Mouse (Mus musculus) thymus, adult 2 months (tissue): ENCODE measurements at regions not wholly inside any gene's neighbourhood (a gene's known extent, or its start where the extent isn't known, plus 50 kb on each side); places are given as distances from the start of the nearest gene placed in this dataset.

Experiments
- DNase-seq: peaks from one replicate; pipeline ENCODE4 v3.0.0; 2021
- H3K27ac ChIP-seq: fragments of 200-500 bp; 2 replicates; pipeline ENCODE4 v1.5.1; 2012; ENCODE audit warnings: low read length, control low read depth; ENCODE audit not compliant: control insufficient read depth, insufficient read depth
- H3K27me3 ChIP-seq: fragments of 200-500 bp; 2 replicates; pipeline ENCODE4 v1.6.1; 2012; ENCODE audit warnings: mild to moderate bottlenecking, low read length, moderate library complexity, mixed read lengths; ENCODE audit not compliant: control insufficient read depth, insufficient read depth
- H3K36me3 ChIP-seq: fragments of 200-500 bp; 2 replicates; pipeline ENCODE4 v1.6.1; 2012; ENCODE audit warnings: mild to moderate bottlenecking, low read length, moderate library complexity; ENCODE audit not compliant: control insufficient read depth, insufficient read depth
- H3K4me1 ChIP-seq: fragments of 200-500 bp; replicated peaks from 2 replicates; pipeline ENCODE4 v1.6.1; 2012; ENCODE audit warnings: low read length; ENCODE audit not compliant: control insufficient read depth, insufficient read depth
- H3K4me3 ChIP-seq: fragments of 200-500 bp; 2 replicates; pipeline ENCODE4 v1.5.1; 2012; ENCODE audit warnings: mild to moderate bottlenecking, low read length, control low read depth, moderate library complexity; ENCODE audit not compliant: control insufficient read depth, insufficient read depth
- CTCF ChIP-seq: fragments of 200-500 bp; IDR thresholded peaks from 2 replicates; pipeline ENCODE4 v1.5.1; 2012; ENCODE audit warnings: mild to moderate bottlenecking, control low read depth, low read length, moderate library complexity, borderline replicate concordance; ENCODE audit not compliant: control insufficient read depth, poor library complexity, insufficient read depth; ENCODE audit errors: extremely low read depth
- POLR2A ChIP-seq: fragments of 200-500 bp; IDR thresholded peaks from 2 replicates; pipeline ENCODE4 v1.6.1; 2012; ENCODE audit warnings: mild to moderate bottlenecking, low read length, control low read depth, moderate library complexity; ENCODE audit not compliant: control insufficient read depth, poor library complexity, insufficient read depth; ENCODE audit errors: extremely low read depth
- WGBS: fragments of 180-500 bp; shearing (Covaris S2); methylation state at CpG from one replicate; pipeline ENCODE4 v1.1.7; 2018; 5-methylcytosine and 5-hydroxymethylcytosine counted together

DNA sequence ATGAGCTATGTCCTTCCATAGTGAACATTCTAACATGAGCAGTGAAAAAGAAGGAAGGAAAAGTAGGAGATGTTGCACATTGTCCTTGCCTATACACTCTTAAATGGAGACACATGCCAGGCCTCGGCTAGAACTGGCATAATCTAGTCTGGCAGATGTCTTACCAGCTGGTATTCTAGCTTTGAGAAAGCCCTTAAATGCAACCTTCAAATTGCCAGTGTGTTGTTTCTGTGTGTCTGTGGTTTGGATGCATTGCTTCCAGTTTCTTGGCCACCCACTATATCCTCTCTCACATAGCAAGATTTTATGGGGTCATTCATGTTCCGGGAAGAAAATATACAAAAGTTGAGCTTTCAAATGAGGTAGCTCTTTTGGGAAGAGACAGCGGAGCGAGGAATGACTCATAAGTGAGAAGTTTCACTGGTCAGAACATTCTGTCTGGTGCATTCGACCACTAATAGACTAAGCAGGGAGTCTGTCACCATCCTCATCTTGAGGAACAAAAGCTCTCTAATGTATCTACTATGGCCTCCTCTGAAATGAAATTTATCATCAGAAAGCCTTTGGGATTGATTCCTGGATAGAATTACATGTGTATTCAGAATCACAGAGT lies 91.0 kb upstream of the Acsl4 start:
- no peaks in the 10 kb centered on the region for H3K27me3 ChIP-seq
- no peak overlapping the region for H3K4me3 ChIP-seq
- H3K4me1 ChIP-seq, result no peaks in the 10 kb centered on the region
- H3K36me3 ChIP-seq, result no peaks in the 10 kb centered on the region
- TF ChIP-seq POLR2A, result no peak
- no peak overlapping the region for H3K27ac ChIP-seq
- DNase-seq, result no peak
- WGBS, result 97% methylated on average over 5 of the region's 5 CpGs

DNA sequence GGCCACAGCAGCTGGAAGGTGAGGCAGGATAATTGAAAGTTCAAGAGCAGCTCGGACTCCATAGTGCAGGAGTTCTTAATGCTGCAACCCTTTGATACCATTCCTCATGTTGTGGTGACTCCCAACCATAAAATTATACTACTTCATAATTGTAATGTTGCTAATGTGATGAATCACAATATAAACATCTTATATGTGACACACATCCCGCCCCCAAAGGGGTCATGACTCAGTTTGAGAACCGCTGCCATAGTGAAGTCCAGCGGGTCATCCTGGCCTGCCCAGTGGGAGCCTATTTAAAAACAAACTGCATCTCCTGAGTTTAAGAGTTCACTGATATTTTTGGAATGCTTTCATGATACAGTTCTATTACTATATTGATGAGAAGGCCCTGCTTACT lies 97.7 kb upstream of the Acsl4 start:
- 98% methylated on average over 4 of the region's 4 CpGs for WGBS
- TF ChIP-seq POLR2A, result no peak
- no peak for TF ChIP-seq CTCF
- H3K27ac ChIP-seq, result no peak overlapping the region

DNA sequence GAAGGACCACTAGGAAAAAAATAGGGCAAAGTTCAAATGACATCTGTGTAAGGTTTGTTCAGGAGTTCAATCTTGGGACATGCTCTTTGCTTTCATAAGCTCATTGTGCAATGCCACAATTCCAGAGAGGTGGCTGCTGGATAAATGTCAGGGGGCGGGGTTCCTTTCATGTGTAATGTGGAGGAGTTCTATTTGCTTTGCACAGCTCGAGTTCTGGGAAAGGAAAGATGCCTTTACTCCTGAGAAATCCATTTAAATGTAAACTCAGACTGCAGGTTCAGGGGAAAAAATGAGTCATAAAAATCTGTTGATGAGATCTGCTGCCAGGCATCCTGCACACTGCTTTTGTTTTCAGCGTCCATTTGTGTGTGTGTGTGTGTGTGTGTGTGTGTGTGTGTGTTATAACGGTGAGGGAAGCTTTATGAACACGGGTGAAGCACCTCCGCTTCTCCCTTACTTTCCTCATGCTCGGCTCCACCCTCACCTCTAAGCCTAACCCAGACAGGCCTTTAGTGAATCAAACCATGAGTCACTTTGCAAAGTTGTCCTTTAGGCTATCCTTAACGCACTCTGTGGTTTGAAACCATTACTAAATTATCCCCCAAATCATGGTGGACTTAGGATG lies 99.9 kb upstream of the Acsl4 start:
- Histone ChIP-seq H3K4me3 (no peak overlapping the region), H3K36me3 (no peaks in the 10 kb centered on the region), H3K27me3 (no peaks in the 10 kb centered on the region), H3K27ac (no peak overlapping the region), H3K4me1 (no peaks in the 10 kb centered on the region)
- WGBS, result 77% methylated on average over 8 of the region's 8 CpGs
- no peak for DNase-seq
- TF ChIP-seq POLR2A (no peak), CTCF (no peak)

More for the DNA sequence above, 97.7 kb upstream of the Acsl4 start:
- Histone ChIP-seq H3K27me3 (no peaks in the 10 kb centered on the region), H3K4me3 (no peak overlapping the region), H3K4me1 (no peaks in the 10 kb centered on the region), H3K36me3 (no peaks in the 10 kb centered on the region)
- no peak for DNase-seq

DNA sequence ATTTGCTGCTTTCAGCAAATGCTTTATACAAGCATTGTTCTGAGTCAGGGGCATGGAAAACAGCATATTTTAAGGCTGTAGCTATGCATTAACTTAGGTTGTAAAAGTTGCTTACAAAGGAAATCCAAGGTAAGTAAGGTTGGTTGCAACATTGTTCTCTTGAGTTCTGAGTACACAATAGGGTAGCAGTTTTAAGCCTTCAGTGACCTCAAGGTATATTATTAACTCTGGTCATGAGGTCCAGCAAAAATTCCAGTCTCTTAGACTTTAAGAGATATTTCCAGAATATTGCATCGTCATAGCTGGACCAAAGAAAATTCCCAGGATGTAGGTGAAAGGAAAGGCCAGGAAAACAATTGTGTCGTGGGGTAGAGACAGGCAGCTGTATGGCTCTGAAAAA lies 110.8 kb upstream of the Acsl4 start:
- H3K4me1 ChIP-seq, result no peaks in the 10 kb centered on the region
- H3K27ac ChIP-seq, result no peak overlapping the region
- WGBS, result 93% methylated on average over 2 of the region's 2 CpGs
- TF ChIP-seq CTCF (no peak), POLR2A (no peak)
- no peak for DNase-seq
- H3K4me3 ChIP-seq, result no peak overlapping the region
- H3K36me3 ChIP-seq, result no peaks in the 10 kb centered on the region
- no peaks in the 10 kb centered on the region for H3K27me3 ChIP-seq

DNA sequence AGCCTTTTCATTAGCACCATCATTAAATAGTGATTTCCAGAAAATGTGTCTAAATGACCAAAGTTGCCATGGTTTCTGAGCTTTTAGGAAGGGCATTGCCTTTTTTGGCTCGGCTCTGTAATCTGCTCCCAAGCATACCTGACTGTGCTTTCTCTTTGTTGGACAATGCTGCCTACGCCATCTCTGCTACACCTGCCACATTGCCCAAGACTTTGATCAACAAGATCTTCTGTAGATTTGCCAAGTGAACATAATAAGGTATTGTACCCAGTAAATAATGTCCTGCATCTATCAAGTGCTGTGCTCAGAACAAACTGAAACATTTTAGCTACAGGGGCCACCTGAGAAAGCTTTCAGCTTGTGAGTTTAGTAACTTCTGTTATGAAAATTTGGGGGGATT lies 114.6 kb upstream of the Acsl4 start:
- Histone ChIP-seq H3K36me3 (no peaks in the 10 kb centered on the region), H3K4me1 (no peaks in the 10 kb centered on the region), H3K4me3 (no peak overlapping the region), H3K27ac (no peak overlapping the region), H3K27me3 (no peaks in the 10 kb centered on the region)
- WGBS, result 92% methylated on average over 2 of the region's 2 CpGs
- no peak for TF ChIP-seq POLR2A
- no peak for TF ChIP-seq CTCF
- no peak for DNase-seq

DNA sequence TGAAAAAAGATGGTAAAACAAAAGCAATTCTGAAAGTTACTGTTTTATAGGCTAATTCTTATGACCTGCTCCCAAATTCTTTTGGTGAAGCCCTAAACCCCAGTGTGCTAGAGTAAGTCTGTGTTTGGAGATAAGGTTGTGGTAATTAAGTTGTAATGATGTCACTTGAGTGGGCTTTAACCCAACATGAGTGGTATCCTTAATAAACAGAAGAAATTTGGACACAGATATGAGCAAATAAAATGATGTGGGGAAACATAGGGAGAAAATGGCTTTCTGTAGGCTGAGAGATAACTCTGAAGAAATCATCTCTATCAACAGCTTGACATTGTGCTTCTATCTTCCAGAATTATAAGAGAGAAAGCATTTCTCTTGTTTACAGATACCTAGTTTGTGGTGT lies 117.1 kb upstream of the Acsl4 start:
- no peak overlapping the region for H3K4me3 ChIP-seq
- no peak overlapping the region for H3K27ac ChIP-seq
- DNase-seq, result no peak
- H3K4me1 ChIP-seq, result no peaks in the 10 kb centered on the region
- no peak for TF ChIP-seq CTCF
- no peak for TF ChIP-seq POLR2A
- no peaks in the 10 kb centered on the region for H3K36me3 ChIP-seq
- H3K27me3 ChIP-seq, result no peaks in the 10 kb centered on the region

DNA sequence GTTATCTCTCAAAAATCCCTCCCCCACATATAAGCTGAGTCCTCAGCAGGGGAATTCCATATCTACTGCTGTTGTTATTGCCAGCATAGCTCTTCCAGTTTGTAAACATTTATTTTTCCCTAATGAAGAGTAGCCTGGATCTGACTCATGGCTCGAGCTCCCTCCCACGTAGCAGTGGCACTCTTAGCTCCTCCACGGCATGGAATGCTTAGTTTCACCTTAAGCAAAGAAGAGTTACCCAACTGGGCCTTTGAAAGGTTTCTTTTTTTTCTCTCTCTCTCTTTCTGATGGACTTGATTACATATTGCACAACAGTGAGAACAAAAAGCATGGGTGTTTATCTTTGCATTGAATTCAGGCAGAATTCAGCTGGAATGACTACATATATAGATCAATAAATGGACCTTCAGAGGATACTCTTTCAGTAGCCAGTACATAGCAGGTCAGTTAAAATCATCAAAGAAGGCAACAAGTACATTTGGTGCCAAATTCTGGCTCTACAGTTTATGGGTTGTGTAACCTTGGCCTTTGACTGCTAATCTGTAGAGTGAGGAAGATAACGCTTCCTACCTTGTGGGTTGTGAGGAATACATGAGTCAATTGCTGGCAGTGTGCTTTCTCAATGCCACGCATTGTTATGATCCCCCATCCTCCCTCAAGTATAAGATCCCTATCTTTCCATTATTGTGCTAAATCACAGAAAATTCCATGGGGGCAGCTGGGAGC lies 126.2 kb upstream of the Acsl4 start:
- Histone ChIP-seq H3K27ac (no peak overlapping the region), H3K36me3 (no peaks in the 10 kb centered on the region), H3K4me3 (no peak overlapping the region), H3K27me3 (no peaks in the 10 kb centered on the region), H3K4me1 (no peaks in the 10 kb centered on the region)
- DNase-seq, result no peak
- TF ChIP-seq CTCF (no peak), POLR2A (no peak)
- 95% methylated on average over 5 of the region's 5 CpGs for WGBS
